Mouse (Mus musculus) thymus, adult 2 months (tissue): Measurements from ENCODE around the gene Ccdc170.

ENCODE experiments used
- CTCF ChIP-seq: fragments of 200-500 bp; IDR thresholded peaks from 2 replicates; pipeline ENCODE4 v1.5.1; 2012; ENCODE audit warnings: mild to moderate bottlenecking, control low read depth, low read length, moderate library complexity, borderline replicate concordance; ENCODE audit not compliant: control insufficient read depth, poor library complexity, insufficient read depth; ENCODE audit errors: extremely low read depth
- POLR2A ChIP-seq: fragments of 200-500 bp; IDR thresholded peaks from 2 replicates; pipeline ENCODE4 v1.6.1; 2012; ENCODE audit warnings: mild to moderate bottlenecking, low read length, control low read depth, moderate library complexity; ENCODE audit not compliant: control insufficient read depth, poor library complexity, insufficient read depth; ENCODE audit errors: extremely low read depth

- no peak for TF ChIP-seq CTCF
- TF ChIP-seq POLR2A: no peak
Observed at GRCm38 (mm10) chr10:4590956-4591355, 108.7 kb downstream of the Ccdc170 start.
